Mouse (Mus musculus) thymus, adult 18-20 months (tissue): Measurements from ENCODE around the gene Ank3.
"Not testable (repeated sequence)": the region's sequence is repeated elsewhere in the genome, so short reads cannot be mapped to it uniquely, and the experiment has no call there.

ENCODE experiments used
- DNase-seq, 2 experiments: peaks; one replicate each; pipeline ENCODE4 v3.0.0; 2022; ENCODE audit warnings: mixed read lengths in 2 of 2

The Ank3 gene

GRCm38 (mm10) chr10:69398763-69399590 lies at the start of gene Ank3:
Ank3 (plus strand) TSS chr10:69398773.
- DNase-seq = no peak

GRCm38 (mm10) chr10:69351071-69351841 lies 47.3 kb upstream of the Ank3 start:
- DNase-seq = no peak

DNA sequence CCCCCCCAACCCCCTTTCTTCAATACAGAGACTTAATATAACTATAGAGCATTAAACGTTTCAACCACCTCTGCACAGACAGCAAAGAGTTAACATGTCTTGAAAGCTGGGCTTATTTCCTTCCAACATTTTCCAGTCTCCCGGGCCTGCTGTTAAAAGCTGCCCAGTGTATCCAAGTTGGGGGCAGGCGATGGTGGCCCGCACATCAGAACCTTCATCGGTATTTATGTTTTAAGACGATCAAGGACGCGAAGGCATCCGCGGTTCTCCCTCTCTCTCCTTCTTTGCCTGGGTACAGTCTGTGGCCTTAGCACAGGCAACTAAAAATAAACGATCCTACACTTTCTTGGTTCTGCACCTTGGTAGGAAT lies 46.7 kb upstream of the Ank3 start:
- no peak for DNase-seq

DNA sequence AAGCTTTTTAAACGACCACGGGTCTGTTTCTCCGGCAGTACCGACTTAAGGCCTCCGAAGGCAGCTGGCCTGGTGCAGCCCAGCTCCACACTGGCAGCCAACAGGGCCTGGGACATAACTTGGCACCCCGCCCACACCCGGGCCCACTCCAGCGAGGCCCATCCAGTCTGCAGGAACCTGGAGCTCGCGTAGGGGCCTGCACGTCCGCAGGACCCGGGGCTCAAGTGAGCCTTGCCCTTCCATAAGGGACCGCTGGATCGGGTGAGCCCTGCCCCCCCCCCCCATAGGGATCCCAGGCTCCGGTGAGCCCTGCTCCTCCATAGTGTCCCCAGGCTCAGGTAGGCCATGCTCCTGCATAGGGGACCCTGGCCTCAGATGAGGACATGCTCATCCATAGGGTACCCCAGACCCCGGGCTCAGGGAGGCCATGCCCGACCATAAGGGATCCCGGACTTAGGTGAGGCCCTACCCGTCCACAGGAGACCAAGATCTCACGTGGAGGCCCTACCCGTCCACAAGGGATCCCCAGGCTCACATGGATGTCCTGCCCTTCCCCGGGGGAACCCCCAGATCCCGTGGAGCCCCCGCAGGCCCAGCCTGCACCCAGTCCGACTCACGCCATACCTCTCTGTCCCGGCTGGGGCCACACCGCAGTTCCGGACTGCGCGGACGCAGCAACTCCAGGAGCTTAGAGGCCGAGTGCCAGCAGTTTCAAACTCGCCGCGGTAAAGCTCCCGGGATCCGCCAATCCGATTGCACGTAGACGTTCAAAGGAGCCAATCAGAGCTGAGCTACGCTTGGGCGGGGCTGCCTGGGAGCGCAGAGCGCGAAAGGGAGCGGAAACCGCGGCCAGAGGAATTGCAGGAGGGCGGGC lies 46.1 kb upstream of the Ank3 start, which contains the start of gene Cdk1:
Gene Cdk1, minus strand, starts transcription at position 727 of the 874 bp plus-strand sequence.
- peak; percentile 86 to 90 for DNase-seq

GRCm38 (mm10) chr10:69353086-69353479 lies 45.5 kb upstream of the Ank3 start:
- DNase-seq = not testable (repeated sequence)

GRCm38 (mm10) chr10:69359666-69360065 lies 38.9 kb upstream of the Ank3 start:
- no peak for DNase-seq

GRCm38 (mm10) chr10:69366208-69366607 lies 32.4 kb upstream of the Ank3 start:
- DNase-seq = no peak

DNA sequence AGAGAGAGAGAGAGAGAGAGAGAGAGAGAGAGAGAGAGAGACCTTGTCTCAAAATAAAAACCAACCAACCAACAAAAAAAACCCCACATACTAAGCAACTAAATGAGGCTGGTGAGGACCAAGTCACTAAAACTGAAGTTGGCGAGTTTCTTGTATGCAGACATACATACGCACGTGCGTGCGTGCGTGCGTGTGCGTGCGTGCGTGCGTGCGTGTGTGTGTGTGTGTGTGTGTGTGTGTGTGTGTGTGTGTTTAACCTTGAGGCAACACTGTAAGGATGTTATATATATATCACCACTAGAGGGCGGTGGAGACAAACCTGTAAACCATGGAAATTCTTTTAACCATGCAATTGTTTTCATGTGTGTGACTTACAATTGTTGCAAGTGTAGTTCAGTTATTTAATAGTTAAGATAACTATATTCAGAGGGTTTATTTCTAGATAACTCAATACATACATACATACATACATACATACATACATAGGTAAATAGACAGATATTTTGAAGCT lies 31.6 kb upstream of the Ank3 start:
- DNase-seq = no peak

GRCm38 (mm10) chr10:69369321-69369720 lies 29.3 kb upstream of the Ank3 start:
- DNase-seq = no peak

GRCm38 (mm10) chr10:69371441-69371840 lies 27.1 kb upstream of the Ank3 start:
- no peak for DNase-seq

DNA sequence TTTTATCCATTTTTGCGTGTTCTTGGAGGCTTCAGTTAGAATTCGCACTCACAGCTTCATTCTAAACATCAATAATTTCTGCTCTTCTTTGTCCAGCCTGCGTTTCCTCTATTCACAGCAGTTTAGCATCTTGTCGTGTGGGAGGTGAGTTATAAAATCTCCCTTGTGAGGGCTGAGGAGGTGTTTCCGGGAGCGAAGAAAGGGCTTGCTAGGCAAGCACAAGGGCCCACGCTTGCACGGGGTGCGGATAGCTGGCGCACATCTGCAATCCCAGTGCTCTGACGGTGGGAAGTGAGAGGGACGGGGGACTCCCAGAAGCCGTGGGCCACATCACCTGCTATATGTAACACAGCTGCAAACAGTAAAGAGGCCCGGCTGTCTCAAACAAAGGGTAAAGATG lies 26.5 kb upstream of the Ank3 start:
- no peak for DNase-seq

GRCm38 (mm10) chr10:69373796-69374550 lies 24.6 kb upstream of the Ank3 start:
- no peak for DNase-seq

DNA sequence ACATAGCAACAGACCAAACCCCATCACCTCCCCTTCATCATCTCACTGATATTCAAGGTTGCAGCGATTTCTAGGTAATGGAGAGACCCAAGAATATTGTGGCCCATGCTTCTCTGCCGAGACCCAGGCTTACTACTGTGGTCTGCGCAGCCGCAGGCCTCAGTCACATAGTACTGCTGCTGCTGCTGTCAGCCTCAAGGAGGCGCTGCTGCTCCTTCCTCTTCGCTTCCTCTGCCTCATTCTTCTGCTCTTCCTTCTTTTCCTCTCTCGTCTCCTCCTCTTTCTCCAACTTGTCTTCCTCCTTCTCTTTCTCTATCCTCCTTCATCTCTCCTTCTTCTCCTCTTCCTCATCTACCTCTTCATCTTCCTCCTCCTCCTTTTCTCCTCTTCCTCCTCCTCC lies 23.4 kb upstream of the Ank3 start:
- no peak for DNase-seq

DNA sequence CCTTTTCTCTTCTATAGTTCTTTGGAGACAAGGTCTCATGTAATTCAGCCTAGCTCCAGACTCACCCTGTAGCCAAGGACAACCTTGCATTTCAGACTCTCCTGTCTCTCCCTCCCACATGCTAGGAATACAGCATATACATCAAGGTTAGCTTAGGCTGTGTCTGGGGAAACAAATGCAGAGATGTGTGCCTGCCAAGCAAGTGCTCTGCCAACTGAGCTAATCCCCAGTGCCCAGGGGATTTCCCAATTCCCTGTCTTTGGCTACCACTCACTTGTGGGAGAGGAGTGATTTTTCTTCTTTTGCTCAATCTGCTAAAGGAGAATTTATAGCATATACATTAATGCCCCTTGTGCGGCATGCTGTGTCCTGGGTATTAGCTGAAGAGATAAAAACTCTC lies 15.4 kb upstream of the Ank3 start:
- no peak for DNase-seq

DNA sequence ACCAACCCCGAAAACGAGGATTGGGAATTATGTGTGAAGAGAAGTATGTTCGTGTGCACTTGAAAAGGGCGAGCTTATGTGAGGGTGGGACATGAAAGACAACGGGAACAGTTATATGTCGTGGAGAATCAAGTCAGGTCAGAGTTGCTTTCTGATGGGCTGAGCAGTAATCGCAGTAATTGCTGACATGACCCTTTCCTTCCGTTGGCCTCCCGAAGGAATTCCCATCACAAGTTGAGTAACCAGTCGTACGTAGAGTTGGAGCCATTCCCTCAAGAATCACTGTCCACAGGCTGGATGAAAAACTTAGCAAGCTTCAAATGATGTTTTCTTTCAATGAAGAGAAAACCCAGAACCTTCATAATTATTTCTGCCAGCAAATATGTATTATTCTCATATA lies 13.9 kb upstream of the Ank3 start:
- no peak for DNase-seq

GRCm38 (mm10) chr10:69385136-69385535 lies 13.4 kb upstream of the Ank3 start:
- DNase-seq = no peak

DNA sequence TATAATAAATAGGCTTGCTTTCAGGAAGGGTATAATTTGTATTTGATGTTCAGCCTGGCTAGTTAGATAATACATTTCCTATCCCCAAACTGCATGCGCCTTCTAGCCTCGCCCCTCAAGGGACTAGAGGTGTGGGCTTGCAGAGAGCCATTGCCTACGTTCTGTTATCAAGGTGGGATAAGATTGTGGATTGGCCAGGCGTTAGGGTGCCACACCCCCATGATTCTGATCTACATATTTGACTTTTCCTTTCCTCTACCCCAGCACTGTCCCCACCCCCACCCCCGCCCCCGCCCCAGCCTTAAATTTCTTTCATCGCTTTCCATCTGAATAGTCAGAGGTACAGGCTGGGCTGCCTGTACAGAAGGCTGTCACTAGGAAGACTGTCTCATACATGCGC lies 11.8 kb upstream of the Ank3 start:
- no peak for DNase-seq

DNA sequence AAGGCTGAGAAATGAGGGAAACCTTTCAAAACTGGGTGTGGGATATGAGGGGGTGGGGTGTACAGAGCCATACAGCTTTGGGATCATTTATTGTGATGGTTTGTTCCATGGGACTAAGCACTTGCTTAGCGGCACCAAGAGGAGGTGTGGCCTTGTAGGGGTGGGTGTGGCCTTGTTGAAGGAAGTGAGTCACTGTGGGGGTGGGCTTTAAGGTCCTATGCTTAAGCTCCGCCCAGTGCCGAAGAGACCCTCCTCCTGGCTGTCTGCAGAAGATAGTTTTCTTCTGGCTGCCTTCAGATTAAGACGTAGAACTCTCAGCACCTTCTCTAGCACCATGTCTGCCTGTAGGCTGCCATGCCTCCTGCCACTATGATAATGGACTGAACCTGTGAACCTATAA lies 9.1 kb upstream of the Ank3 start:
- DNase-seq = no peak

GRCm38 (mm10) chr10:69398197-69398762 lies 293 bp upstream of the Ank3 start:
- no peak for DNase-seq

GRCm38 (mm10) chr10:69399814-69400385 lies 1.3 kb downstream of the Ank3 start:
- DNase-seq = no peak

DNA sequence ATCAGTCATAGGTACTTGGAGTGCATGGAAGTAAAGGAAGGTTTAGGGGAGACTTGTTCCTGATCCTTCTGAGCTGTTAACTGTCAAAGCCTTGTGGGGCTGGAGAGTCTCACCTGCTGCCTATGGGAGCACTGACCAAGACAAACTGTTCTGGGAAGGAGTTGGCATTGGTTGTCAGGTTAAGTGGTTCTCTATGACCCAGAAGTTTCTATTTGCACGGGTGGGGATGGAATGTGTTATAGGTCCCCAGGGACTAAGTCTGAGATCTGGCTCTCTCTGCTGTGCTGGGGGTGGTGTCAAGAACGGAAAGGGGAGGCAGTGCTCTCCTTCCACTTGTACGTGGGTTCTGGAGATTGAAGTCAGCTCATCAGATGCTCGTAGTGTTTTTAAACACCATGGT lies 6.9 kb downstream of the Ank3 start:
- DNase-seq = no peak
